Mouse (Mus musculus) myocyte (in vitro differentiated cells): ENCODE measurements around the gene Gm20388. TPM values are rescaled to one million over a fixed set of nuclear protein-coding genes. Genes with fewer than 3 reads are reported as not detected.

Experiments used
- H3K27me3 ChIP-seq: one replicate; pipeline ENCODE4 v1.6.1; 2011; ENCODE audit not compliant: control insufficient read depth, insufficient read depth, insufficient read length
- H3K36me3 ChIP-seq: one replicate; pipeline ENCODE4 v1.6.1; 2011; ENCODE audit not compliant: control insufficient read depth, insufficient read depth
- H3K4me2 ChIP-seq: one replicate; pipeline ENCODE4 v1.6.1; 2011; ENCODE audit warnings: low read depth, control low read depth
- H3K4me3 ChIP-seq: one replicate; pipeline ENCODE4 v1.5.1; 2011; ENCODE audit warnings: mild to moderate bottlenecking, control low read depth, moderate library complexity
- H3K79me2 ChIP-seq: one replicate; pipeline ENCODE4 v1.6.1; 2011; ENCODE audit not compliant: control insufficient read depth, insufficient read depth
- H3ac ChIP-seq: one replicate; pipeline ENCODE4 v1.6.1; 2011; ENCODE audit not compliant: control insufficient read depth, insufficient read length
- CEBPB ChIP-seq: IDR thresholded peaks from 2 replicates; pipeline ENCODE4 v1.6.1; 2011; ENCODE audit warnings: mild to moderate bottlenecking, moderate library complexity; ENCODE audit not compliant: poor library complexity, insufficient read depth, severe bottlenecking
- E2F4 ChIP-seq: IDR thresholded peaks from one replicate; pipeline ENCODE4 v1.6.1; 2011; ENCODE audit warnings: mild to moderate bottlenecking, control low read depth, moderate library complexity; ENCODE audit not compliant: insufficient read depth
- MAX ChIP-seq: IDR thresholded peaks from one replicate; pipeline ENCODE4 v1.6.1; 2011; ENCODE audit warnings: low read depth, mild to moderate bottlenecking, control low read depth
- MYOD1 ChIP-seq, 3 experiments: IDR thresholded peaks; one replicate each; pipeline ENCODE4 v1.6.1; 2011; ENCODE audit warnings: control low read depth in 2 of 3, low read depth in 2 of 3, mild to moderate bottlenecking in 2 of 3, moderate library complexity in 1 of 3; ENCODE audit not compliant: insufficient read length in 2 of 3, control insufficient read depth in 1 of 3
- MYOG ChIP-seq, 3 experiments: IDR thresholded peaks; one replicate each; pipeline ENCODE4 v1.6.1; 2011; ENCODE audit warnings: control low read depth in 2 of 3, low read depth in 2 of 3, mild to moderate bottlenecking in 2 of 3; ENCODE audit not compliant: insufficient read length in 2 of 3, control insufficient read depth in 1 of 3, insufficient read depth in 1 of 3
- POLR2A ChIP-seq: IDR thresholded peaks from one replicate; pipeline ENCODE4 v1.6.1; 2011; ENCODE audit warnings: low read depth, mild to moderate bottlenecking, control low read depth, moderate library complexity; ENCODE audit not compliant: insufficient read length
- POLR2AphosphoS2 ChIP-seq: IDR thresholded peaks from one replicate; pipeline ENCODE4 v1.6.1; 2011; ENCODE audit warnings: low read depth, control low read depth; ENCODE audit not compliant: insufficient read length
- REST ChIP-seq: IDR thresholded peaks from one replicate; pipeline ENCODE4 v1.6.1; 2011; ENCODE audit warnings: mild to moderate bottlenecking, control low read depth, moderate library complexity; ENCODE audit not compliant: insufficient read depth, insufficient read length
- SRF ChIP-seq: IDR thresholded peaks from one replicate; pipeline ENCODE4 v1.6.1; 2011; ENCODE audit warnings: low read depth; ENCODE audit not compliant: control insufficient read depth, insufficient read length
- TCF12 ChIP-seq: IDR thresholded peaks from one replicate; pipeline ENCODE4 v1.6.1; 2011; ENCODE audit warnings: mild to moderate bottlenecking, control low read depth; ENCODE audit not compliant: poor library complexity, insufficient read depth, severe bottlenecking
- TCF3 ChIP-seq: IDR thresholded peaks from one replicate; pipeline ENCODE4 v1.6.1; 2011; ENCODE audit warnings: low read depth, control low read depth; ENCODE audit not compliant: insufficient read length
- USF1 ChIP-seq: IDR thresholded peaks from one replicate; pipeline ENCODE4 v1.6.1; 2011; ENCODE audit warnings: low read depth, mild to moderate bottlenecking, control low read depth, moderate library complexity
- polyA plus RNA-seq: library from polyadenylated mRNA; unstranded; fragments of >200 nt; fragmentation: generic; extraction: Trizol; gene quantifications from one replicate; pipeline ENCODE4 v1.2.1, GENCODE M21; 2012; ENCODE audit warnings: missing spikeins

Gm20388 gene
- polyA plus RNA-seq, 1 experiment = 15.3 TPM

DNA sequence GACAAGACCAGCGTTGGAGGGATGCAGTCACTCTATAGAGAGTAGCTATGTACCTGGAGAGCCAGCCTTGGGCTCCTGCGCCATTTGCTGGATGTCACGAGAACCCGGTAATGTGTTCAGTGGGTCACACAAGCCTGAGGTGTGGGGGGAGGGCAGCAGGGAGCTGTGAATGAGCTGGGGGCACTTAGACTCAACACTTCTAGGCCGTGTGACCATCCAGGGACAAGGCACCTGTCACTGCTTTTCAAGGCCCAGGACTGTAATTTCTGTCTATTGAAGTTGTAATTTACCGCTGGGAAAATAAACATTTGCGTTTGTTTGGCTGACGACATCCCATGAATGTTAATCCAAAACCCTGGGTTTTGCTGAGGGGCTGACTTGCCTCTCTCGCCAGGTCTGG, 2776.2 kb downstream of the Gm20388 start:
- no peaks in the 10 kb centered on the region for H3K79me2 ChIP-seq
- no peak overlapping the region for H3K4me3 ChIP-seq
- H3ac ChIP-seq = no peak overlapping the region
- TF ChIP-seq TCF3 (no peak), REST (no peak), MAX (no peak), CEBPB (no peak), E2F4 (no peak)
- H3K36me3 ChIP-seq = no peaks in the 10 kb centered on the region
- H3K4me2 ChIP-seq = no peak overlapping the region
- peaks cover 76% of the 10 kb centered on the region for H3K27me3 ChIP-seq

DNA sequence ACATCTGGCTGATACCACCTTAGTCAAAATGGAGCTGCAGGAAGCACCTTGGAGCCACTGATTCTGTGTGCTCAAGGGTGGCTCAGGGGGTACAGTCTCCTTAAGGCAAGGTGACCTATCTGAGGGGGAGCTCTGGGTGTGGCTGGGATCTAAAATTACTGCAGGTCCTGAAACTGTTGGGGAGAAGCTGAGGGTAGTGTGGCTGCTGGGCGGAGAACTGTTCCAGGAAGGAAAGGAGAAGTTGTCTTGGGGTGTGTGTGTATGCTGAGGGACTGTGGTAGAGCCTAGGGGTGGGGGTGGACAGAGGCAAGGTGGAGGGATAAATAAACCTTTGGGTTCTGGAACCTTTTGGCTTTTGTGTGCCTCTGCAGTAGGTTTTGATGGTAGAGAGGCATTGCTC, 2778.7 kb downstream of the Gm20388 start:
- peaks cover 83% of the 10 kb centered on the region for H3K27me3 ChIP-seq
- no peaks in the 10 kb centered on the region for H3K36me3 ChIP-seq
- H3ac ChIP-seq = no peak overlapping the region
- H3K79me2 ChIP-seq = no peaks in the 10 kb centered on the region
- H3K4me2 ChIP-seq = no peak overlapping the region
- TF ChIP-seq MAX = no peak
- TF ChIP-seq CEBPB = no peak
- TF ChIP-seq E2F4 = no peak
- no peak for TF ChIP-seq SRF
- TF ChIP-seq POLR2AphosphoS2 = no peak
- TF ChIP-seq POLR2A = no peak
- TF ChIP-seq MYOD1 (IDR thresholded peaks at IDR 0.05; ENCODE audit: control insufficient read depth in 1 of 3, insufficient read length in 2 of 3, low read depth in 2 of 3) = no peak
- no peak for TF ChIP-seq MYOG (IDR thresholded peaks at IDR 0.05; ENCODE audit: control insufficient read depth in 1 of 3, insufficient read depth in 1 of 3, insufficient read length in 2 of 3, low read depth in 2 of 3)
- TF ChIP-seq REST = no peak
- TF ChIP-seq TCF3 = no peak
- no peak for TF ChIP-seq TCF12
- TF ChIP-seq USF1 = no peak
- no peak overlapping the region for H3K4me3 ChIP-seq

DNA sequence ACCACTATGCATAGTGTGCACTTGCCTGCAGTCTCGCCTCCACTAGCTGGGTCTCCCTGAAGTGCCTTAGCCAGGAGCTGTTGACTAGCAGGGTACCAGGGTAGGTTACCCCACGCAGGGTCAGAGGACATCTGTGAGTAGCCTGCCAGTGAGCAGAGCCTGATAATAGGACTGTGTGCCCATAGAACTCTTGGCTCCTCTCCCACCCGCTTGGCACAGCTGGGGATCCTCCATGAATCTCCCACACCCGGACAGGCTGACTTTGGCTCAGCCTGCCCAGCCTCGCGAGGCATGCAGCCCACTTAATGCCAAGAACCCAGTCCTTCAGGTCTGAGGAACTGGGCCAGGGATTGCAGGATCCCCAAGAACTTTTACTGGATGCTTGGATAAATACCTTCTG, 2780.4 kb downstream of the Gm20388 start:
- Histone ChIP-seq H3ac (no peak overlapping the region), H3K27me3 (peaks cover 83% of the 10 kb centered on the region), H3K36me3 (no peaks in the 10 kb centered on the region), H3K4me3 (no peak overlapping the region), H3K79me2 (no peaks in the 10 kb centered on the region), H3K4me2 (no peak overlapping the region)
- TF ChIP-seq REST (no peak), SRF (no peak), POLR2AphosphoS2 (no peak), MAX (no peak), MYOG (IDR thresholded peaks at IDR 0.05; ENCODE audit: control insufficient read depth in 1 of 3, insufficient read depth in 1 of 3, insufficient read length in 2 of 3, low read depth in 2 of 3) (no peak), TCF3 (no peak), USF1 (no peak), MYOD1 (IDR thresholded peaks at IDR 0.05; ENCODE audit: control insufficient read depth in 1 of 3, insufficient read length in 2 of 3, low read depth in 2 of 3) (no peak), CEBPB (no peak), POLR2A (no peak), E2F4 (no peak), TCF12 (no peak)

DNA sequence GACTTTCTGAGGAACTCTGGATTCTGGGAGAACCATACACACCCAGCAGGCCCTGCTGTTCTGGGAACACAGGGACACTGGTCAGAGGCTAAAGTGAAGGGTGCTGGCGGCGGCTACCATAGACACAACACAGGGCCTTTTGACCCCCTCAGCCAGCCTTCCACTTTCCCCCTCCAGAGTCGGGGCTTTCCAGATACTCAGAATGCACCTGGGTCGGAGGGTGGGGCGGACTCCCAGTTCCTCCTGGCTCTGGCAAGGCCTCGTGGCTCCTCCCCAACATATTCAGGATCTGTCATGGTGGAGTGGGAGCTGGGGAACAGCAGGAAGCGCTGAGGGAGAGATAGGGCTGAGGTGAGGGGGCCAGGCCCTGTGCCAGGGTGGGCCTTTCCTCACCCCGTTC, 2781.5 kb downstream of the Gm20388 start:
- TF ChIP-seq MYOD1 (IDR thresholded peaks at IDR 0.05; ENCODE audit: control insufficient read depth in 1 of 3, insufficient read length in 2 of 3, low read depth in 2 of 3) (no peak), MYOG (IDR thresholded peaks at IDR 0.05; ENCODE audit: control insufficient read depth in 1 of 3, insufficient read depth in 1 of 3, insufficient read length in 2 of 3, low read depth in 2 of 3) (no peak), POLR2AphosphoS2 (no peak), E2F4 (no peak), SRF (no peak), TCF3 (no peak), POLR2A (no peak), TCF12 (no peak), MAX (no peak), CEBPB (no peak)
- no peak overlapping the region for H3ac ChIP-seq
- peaks cover 74% of the 10 kb centered on the region for H3K27me3 ChIP-seq
- H3K4me3 ChIP-seq = no peak overlapping the region
- H3K36me3 ChIP-seq = no peaks in the 10 kb centered on the region
- no peaks in the 10 kb centered on the region for H3K79me2 ChIP-seq
- H3K4me2 ChIP-seq = no peak overlapping the region

DNA sequence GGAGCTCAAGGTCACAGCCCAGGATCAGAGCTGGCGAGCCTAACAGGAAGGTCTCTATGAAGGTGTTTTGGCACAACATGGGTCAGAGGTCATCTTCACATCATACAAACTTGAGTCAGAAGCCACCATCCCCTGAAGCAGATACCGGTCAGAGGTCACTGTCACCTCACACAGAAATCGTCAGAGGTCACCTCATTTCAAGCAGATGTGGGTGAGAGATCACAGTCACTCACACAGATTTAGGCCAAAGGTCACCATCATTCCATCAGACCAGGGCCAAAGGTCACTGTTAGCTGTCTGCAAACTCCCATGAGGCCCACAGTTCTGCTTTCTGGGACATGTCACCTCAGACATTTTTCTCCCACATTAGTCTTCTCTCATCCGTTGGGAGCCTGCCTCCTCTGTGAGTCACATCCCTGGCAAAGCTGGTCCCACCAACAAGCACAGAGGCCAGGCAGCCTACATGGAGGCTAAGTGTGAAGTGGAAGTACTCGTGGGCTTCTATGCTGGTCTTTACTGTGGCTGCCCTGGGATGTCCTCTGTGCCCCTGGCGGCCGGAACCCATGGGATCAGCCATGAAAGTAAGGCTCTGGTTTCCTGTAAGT, 2784.9 kb downstream of the Gm20388 start:
- no peaks in the 10 kb centered on the region for H3K36me3 ChIP-seq
- no peak overlapping the region for H3K4me2 ChIP-seq
- TF ChIP-seq POLR2AphosphoS2 = no peak
- no peak for TF ChIP-seq MYOG (IDR thresholded peaks at IDR 0.05; ENCODE audit: control insufficient read depth in 1 of 3, insufficient read depth in 1 of 3, insufficient read length in 2 of 3, low read depth in 2 of 3)
- TF ChIP-seq E2F4 = no peak
- no peak for TF ChIP-seq USF1
- H3K27me3 ChIP-seq = peaks cover 79% of the 10 kb centered on the region
- H3K4me3 ChIP-seq = no peak overlapping the region
- H3K79me2 ChIP-seq = no peaks in the 10 kb centered on the region
- H3ac ChIP-seq = no peak overlapping the region
